Mouse (Mus musculus): ENCODE data around the gene Pank4. TPM values are rescaled to one million over a fixed set of nuclear protein-coding genes. Genes with fewer than 3 reads are reported as not detected.

The Pank4 gene
- polyA plus RNA-seq, 1 experiment from 2014 or later = 14.9 TPM

DNA sequence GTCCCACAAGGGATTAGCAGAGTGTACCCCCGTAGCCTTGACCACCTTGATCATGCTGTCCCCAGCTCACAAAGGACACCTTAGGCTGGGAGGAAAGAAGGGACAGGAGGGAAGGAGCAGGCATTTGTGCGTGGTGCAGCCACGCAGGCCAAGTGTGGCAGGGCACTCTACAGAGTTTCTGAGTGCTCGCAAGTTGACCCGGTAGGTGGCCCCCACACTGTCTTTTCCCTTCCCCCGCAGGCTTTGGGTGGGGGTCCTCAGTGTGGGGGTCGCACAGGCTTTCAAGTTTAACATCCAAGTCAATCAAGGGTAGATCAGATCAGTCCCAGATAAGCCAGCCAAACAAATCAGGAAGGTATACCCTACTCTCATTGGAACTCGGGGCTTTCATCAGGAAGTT lies 54.1 kb downstream of the Pank4 start:
- H3K27ac ChIP-seq (replicated peaks) = no peak overlapping the region
- no peaks in the 10 kb centered on the region for H3K9me3 ChIP-seq (ENCODE audit: control insufficient read depth, low read length)
- DNase-seq (ENCODE audit: low spot score) = no peak
- no peak overlapping the region for H3K4me2 ChIP-seq (replicated peaks; ENCODE audit: low read depth)
- H3K4me3 ChIP-seq (ENCODE audit: low read depth, low read length) = no peak overlapping the region
- TF ChIP-seq EP300 (optimal IDR thresholded peaks at IDR 0.05) (no peak), CTCF (IDR thresholded peaks at IDR 0.05; ENCODE audit: low read depth) (no peak)
- H3K36me3 ChIP-seq (ENCODE audit: control insufficient read depth, insufficient read depth, low read length) = no peaks in the 10 kb centered on the region
- no peak for ATAC-seq (ENCODE audit: low FRiP score, low TSS enrichment)
- 77% methylated on average over 8 of the region's 8 CpGs for WGBS
- H3K27me3 ChIP-seq (ENCODE audit: control insufficient read depth, insufficient read depth, low read length) = no peaks in the 10 kb centered on the region
- peaks cover 4% of the 10 kb centered on the region; the same call in 1 of the 2 replicates for H3K4me1 ChIP-seq (replicated peaks; ENCODE audit: control insufficient read depth, insufficient read depth)
- no peak overlapping the region for H3K9ac ChIP-seq (ENCODE audit: low read length)

DNA sequence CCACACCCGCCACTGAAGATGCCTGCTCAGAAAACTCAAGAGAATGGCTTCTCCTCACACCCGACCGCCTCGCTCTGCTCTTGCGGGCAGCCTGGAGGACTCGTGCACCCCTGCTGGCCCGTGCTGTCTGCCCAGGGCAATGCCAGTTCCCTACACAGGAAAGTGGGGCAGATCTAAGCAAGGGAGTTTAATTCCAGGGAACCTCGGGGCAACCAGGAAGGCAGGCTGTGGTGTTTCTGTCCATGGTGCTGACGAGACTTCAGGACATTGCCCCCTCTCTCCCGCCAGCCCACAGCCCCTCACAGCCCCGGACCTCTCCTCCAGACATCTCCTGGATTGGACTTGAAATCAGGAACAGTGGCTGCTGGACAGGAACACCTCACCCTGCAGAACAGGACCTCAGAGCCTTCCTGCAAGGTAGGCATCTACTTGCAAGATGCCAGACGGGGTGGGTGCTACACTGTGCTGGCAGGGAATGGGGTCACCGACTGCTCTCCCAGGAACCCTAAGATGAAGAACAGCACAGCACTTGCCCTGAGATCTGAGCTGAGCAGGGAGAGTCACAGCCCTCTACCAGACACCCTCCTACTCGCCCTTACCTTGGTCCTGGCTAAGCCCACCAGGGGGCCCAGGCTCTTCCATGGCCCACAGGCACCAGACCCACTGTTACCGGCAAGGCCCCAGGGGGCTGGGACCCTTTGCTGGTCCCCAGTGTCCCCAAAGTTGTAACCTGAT lies 54.8 kb downstream of the Pank4 start:
- no peaks in the 10 kb centered on the region for H3K9me3 ChIP-seq (ENCODE audit: control insufficient read depth, low read length)
- no peaks in the 10 kb centered on the region for H3K27me3 ChIP-seq (ENCODE audit: control insufficient read depth, insufficient read depth, low read length)
- ATAC-seq (ENCODE audit: low FRiP score, low TSS enrichment) (peak; percentile 10; the same call in 1 of the 2 replicates), DNase-seq (ENCODE audit: low spot score) (peak; percentile 47)
- peaks cover 4% of the 10 kb centered on the region; the same call in 1 of the 2 replicates for H3K4me1 ChIP-seq (replicated peaks; ENCODE audit: control insufficient read depth, insufficient read depth)
- TF ChIP-seq CTCF (IDR thresholded peaks at IDR 0.05; ENCODE audit: low read depth) = no peak
- TF ChIP-seq EP300 (optimal IDR thresholded peaks at IDR 0.05) = no peak
- H3K9ac ChIP-seq (ENCODE audit: low read length) = no peak overlapping the region
- no peaks in the 10 kb centered on the region for H3K36me3 ChIP-seq (ENCODE audit: control insufficient read depth, insufficient read depth, low read length)
- 9% methylated on average over 15 of the region's 15 CpGs for WGBS
- H3K27ac ChIP-seq (replicated peaks) = no peak overlapping the region
- H3K4me3 ChIP-seq (ENCODE audit: low read depth, low read length) = no peak overlapping the region
- peak overlapping the region; percentile 42 for H3K4me2 ChIP-seq (replicated peaks; ENCODE audit: low read depth)

DNA sequence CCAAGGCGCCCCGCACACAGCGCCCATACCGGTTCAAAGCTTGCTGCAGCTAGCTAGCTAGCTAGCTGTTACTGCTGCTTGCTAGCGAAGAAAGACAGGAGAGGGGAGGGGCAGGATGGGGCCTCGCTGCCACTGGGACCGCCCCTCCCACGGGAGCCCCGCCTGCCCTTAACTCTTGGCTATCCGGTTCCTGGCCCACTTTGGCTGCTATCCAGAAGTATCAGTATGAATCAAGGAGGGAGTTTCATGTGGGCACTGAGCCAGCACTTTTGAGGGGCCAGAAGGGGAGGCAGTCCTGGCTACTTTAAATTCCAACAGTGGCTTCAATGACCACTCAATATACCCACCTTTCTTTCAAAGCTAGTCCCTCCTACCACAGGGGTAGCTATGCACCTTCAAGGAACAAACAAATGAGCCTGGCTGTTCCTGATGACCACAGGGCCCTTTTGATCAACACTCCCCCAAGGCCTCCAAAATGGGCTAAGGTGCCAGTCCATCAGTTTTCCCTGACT lies 55.5 kb downstream of the Pank4 start:
- H3K4me2 ChIP-seq (replicated peaks; ENCODE audit: low read depth) = peak overlapping the region; percentile 42
- H3K9ac ChIP-seq (ENCODE audit: low read length) = no peak overlapping the region
- DNase-seq (ENCODE audit: low spot score) = peak; percentile 73
- no peaks in the 10 kb centered on the region for H3K27me3 ChIP-seq (ENCODE audit: control insufficient read depth, insufficient read depth, low read length)
- peak; percentile 50; the same call in 1 of the 2 replicates for ATAC-seq (ENCODE audit: low FRiP score, low TSS enrichment)
- no peaks in the 10 kb centered on the region for H3K36me3 ChIP-seq (ENCODE audit: control insufficient read depth, insufficient read depth, low read length)
- 0% methylated on average over 10 of the region's 10 CpGs for WGBS
- peaks cover 4% of the 10 kb centered on the region; the same call in 1 of the 2 replicates for H3K4me1 ChIP-seq (replicated peaks; ENCODE audit: control insufficient read depth, insufficient read depth)
- no peak overlapping the region for H3K27ac ChIP-seq (replicated peaks)
- H3K4me3 ChIP-seq (ENCODE audit: low read depth, low read length) = no peak overlapping the region
- TF ChIP-seq CTCF (IDR thresholded peaks at IDR 0.05; ENCODE audit: low read depth) = no peak
- no peak for TF ChIP-seq EP300 (optimal IDR thresholded peaks at IDR 0.05)
- H3K9me3 ChIP-seq (ENCODE audit: control insufficient read depth, low read length) = no peaks in the 10 kb centered on the region

DNA sequence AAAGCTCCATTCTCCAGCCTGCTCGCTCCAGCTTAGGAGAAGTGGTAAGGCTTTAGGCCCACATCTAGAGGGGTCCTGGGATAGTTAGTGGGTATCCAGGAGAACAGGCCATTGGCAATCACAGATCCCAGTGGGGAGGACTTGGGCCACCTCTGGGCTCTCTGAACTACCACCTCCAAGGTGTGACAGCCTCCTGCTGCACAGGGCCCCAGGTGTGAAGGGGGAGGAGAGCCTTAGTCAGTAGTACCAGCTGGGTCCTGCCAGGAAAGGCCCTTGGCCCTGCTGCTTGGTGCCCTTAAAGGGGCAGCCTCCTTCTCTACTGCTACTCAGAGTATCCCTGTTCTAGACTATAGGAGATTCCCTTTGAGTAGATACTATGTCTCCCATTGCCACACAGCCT lies 56.2 kb downstream of the Pank4 start:
- Histone ChIP-seq H3K27ac (replicated peaks) (0 out of 2 replicates have a peak overlapping the region, but pooled peaks have one; percentile 2), H3K4me3 (ENCODE audit: low read depth, low read length) (no peak overlapping the region), H3K4me2 (replicated peaks; ENCODE audit: low read depth) (no peak overlapping the region), H3K9ac (ENCODE audit: low read length) (no peak overlapping the region), H3K36me3 (ENCODE audit: control insufficient read depth, insufficient read depth, low read length) (no peaks in the 10 kb centered on the region), H3K27me3 (ENCODE audit: control insufficient read depth, insufficient read depth, low read length) (no peaks in the 10 kb centered on the region), H3K9me3 (ENCODE audit: control insufficient read depth, low read length) (no peaks in the 10 kb centered on the region), H3K4me1 (replicated peaks; ENCODE audit: control insufficient read depth, insufficient read depth) (peaks cover 4% of the 10 kb centered on the region; the same call in 1 of the 2 replicates)
- ATAC-seq (ENCODE audit: low FRiP score, low TSS enrichment) = no peak
- TF ChIP-seq EP300 (optimal IDR thresholded peaks at IDR 0.05) = no peak
- TF ChIP-seq CTCF (IDR thresholded peaks at IDR 0.05; ENCODE audit: low read depth) = no peak
- peak; percentile 26 for DNase-seq (ENCODE audit: low spot score)
- WGBS = 42% methylated on average over 1 of the region's 1 CpGs

DNA sequence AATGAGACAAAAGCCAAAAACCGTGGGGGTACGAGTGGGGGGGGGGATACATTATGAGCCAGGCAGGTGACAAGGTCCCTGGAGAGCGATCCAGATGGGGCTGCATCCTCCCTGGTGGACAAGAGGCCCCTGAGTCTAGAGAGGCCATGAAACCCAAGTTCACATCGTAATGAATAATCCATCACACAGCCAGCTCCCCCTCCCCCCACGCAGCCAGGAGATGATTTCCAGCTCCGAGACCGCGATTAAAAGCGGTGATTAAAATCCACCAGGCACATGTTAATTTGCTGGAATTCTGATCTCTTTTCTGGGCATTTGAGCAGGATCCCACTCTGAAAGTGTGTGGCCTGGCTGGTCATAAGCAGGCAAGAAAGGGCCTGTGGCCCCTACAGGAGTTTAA lies 56.9 kb downstream of the Pank4 start:
- no peak overlapping the region for H3K4me3 ChIP-seq (ENCODE audit: low read depth, low read length)
- H3K27ac ChIP-seq (replicated peaks) = no peak overlapping the region
- H3K4me2 ChIP-seq (replicated peaks; ENCODE audit: low read depth) = no peak overlapping the region
- no peaks in the 10 kb centered on the region for H3K27me3 ChIP-seq (ENCODE audit: control insufficient read depth, insufficient read depth, low read length)
- 53% methylated on average over 9 of the region's 9 CpGs for WGBS
- no peak overlapping the region for H3K9ac ChIP-seq (ENCODE audit: low read length)
- H3K36me3 ChIP-seq (ENCODE audit: control insufficient read depth, insufficient read depth, low read length) = no peaks in the 10 kb centered on the region
- DNase-seq (ENCODE audit: low spot score) = no peak
- ATAC-seq (ENCODE audit: low FRiP score, low TSS enrichment) = no peak
- no peak for TF ChIP-seq EP300 (optimal IDR thresholded peaks at IDR 0.05)
- TF ChIP-seq CTCF (IDR thresholded peaks at IDR 0.05; ENCODE audit: low read depth) = no peak
- H3K4me1 ChIP-seq (replicated peaks; ENCODE audit: control insufficient read depth, insufficient read depth) = peaks cover 4% of the 10 kb centered on the region; the same call in 1 of the 2 replicates
- H3K9me3 ChIP-seq (ENCODE audit: control insufficient read depth, low read length) = no peaks in the 10 kb centered on the region
